Mouse (Mus musculus): Measurements from ENCODE around the gene Tasp1. TPM values are rescaled to one million over a fixed set of nuclear protein-coding genes. Genes with fewer than 3 reads are reported as not detected.

The Tasp1 gene
- 13.8 and 14.7 TPM in 2 replicates for polyA plus RNA-seq (2015; fragmentation: Nextera tagmentation; extraction: Ambion mirVana)

DNA sequence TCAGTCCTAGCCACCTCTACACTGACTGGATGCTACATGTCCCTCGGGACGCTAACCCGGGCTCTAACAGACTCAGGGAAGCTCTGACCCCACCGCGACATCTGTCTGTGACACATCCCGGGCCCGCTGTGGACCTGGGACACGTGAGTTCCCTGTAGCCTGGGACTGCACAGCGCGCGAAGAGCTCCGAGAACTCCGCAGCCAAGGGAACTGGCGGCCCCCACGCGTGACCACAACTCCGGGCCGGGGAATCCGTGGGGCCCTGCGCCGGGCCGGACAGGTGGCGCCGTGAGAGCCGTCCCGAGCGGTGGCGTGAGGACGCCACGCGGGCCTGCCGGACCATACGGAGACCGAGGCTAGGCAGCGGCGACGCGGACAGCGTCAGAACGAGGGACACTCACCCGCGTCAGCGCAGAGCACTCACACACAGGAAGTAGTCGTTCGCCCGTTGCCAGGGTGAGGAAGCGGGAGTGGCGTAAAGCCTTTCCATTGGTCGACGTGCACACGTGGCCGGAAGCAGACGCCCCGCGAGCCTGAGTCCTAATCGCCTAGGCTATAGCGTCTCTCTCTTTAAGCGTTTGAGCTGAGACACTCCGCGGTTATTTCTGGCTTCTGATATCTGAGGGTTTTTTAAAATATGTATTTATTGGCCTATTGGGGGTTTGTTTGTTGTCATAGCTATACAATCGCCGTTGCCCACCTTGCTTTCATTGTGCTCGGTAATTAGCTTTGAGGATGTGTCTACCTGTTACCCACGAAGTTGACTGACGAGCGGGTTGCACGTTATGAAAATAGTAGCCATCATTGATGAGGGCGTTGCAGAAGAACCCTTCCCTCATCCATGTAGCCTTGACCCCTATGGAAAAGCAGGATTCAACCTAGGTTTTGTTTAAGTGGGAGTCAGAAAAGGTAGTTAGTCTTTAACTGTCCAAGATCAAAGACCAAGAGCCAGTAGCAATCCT lies at the start of gene Tasp1:
TSS of gene Tasp1 (minus strand) at position 453 of the 962 bp plus-strand sequence.
- H3K9me3 ChIP-seq (ENCODE audit: control insufficient read depth, low read length), result no peaks in the 10 kb centered on the region
- no peaks in the 10 kb centered on the region for H3K27me3 ChIP-seq (ENCODE audit: control insufficient read depth, insufficient read depth, low read length)
- peak within 1 kb of the TSS; percentile 71 for H3K4me3 ChIP-seq (ENCODE audit: low read depth, low read length)
- TF ChIP-seq CTCF (IDR thresholded peaks at IDR 0.05; ENCODE audit: low read depth) (no peak; the same call in 1 of the 2 replicates), EP300 (optimal IDR thresholded peaks at IDR 0.05) (no peak)
- peaks cover 5% of the 10 kb centered on the region; the same call in 1 of the 2 replicates for H3K4me1 ChIP-seq (replicated peaks; ENCODE audit: control insufficient read depth, insufficient read depth)
- ATAC-seq (ENCODE audit: low FRiP score, low TSS enrichment), result peak; percentile 100
- H3K36me3 ChIP-seq (ENCODE audit: control insufficient read depth, insufficient read depth, low read length), result no peaks in the 10 kb centered on the region
- WGBS, result 2% methylated on average over 68 of the region's 68 CpGs
- peak within 1 kb of the TSS; percentile 81 for H3K9ac ChIP-seq (ENCODE audit: low read length)
- H3K4me2 ChIP-seq (replicated peaks; ENCODE audit: low read depth), result peak within 1 kb of the TSS; percentile 85
- DNase-seq (ENCODE audit: low spot score), result peak; percentile 96
- H3K27ac ChIP-seq (replicated peaks), result peak within 1 kb of the TSS; percentile 89

DNA sequence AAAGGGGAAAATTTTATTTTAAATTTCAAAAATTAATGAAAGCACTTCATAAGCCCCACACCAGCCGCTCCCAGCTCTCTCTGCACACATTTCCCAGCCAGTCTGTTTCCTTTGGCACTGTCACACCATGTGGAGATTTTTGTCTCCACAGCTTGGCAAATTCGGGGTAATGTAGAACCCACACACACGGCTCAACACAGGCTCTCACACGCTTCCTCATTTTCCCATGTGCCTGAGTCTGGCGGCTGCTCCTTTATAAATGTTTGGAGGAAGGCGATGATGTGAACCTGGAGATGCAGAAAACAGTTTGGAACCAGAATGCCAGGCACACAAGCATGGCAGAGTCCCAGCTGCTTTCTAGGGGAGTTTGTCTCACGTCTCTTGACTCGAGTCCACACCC lies 47.2 kb upstream of the Tasp1 start:
- TF ChIP-seq EP300 (optimal IDR thresholded peaks at IDR 0.05) (no peak), CTCF (IDR thresholded peaks at IDR 0.05; ENCODE audit: low read depth) (no peak)
- no peak for DNase-seq (ENCODE audit: low spot score)
- H3K27me3 ChIP-seq (ENCODE audit: control insufficient read depth, insufficient read depth, low read length), result no peaks in the 10 kb centered on the region
- H3K36me3 ChIP-seq (ENCODE audit: control insufficient read depth, insufficient read depth, low read length), result no peaks in the 10 kb centered on the region
- no peak overlapping the region for H3K4me3 ChIP-seq (ENCODE audit: low read depth, low read length)
- ATAC-seq (ENCODE audit: low FRiP score, low TSS enrichment), result no peak
- no peaks in the 10 kb centered on the region for H3K9me3 ChIP-seq (ENCODE audit: control insufficient read depth, low read length)
- no peak overlapping the region for H3K9ac ChIP-seq (ENCODE audit: low read length)
- no peak overlapping the region for H3K27ac ChIP-seq (replicated peaks)
- no peak overlapping the region for H3K4me2 ChIP-seq (replicated peaks; ENCODE audit: low read depth)
- WGBS, result 82% methylated on average over 8 of the region's 8 CpGs
- no peaks in the 10 kb centered on the region for H3K4me1 ChIP-seq (replicated peaks; ENCODE audit: control insufficient read depth, insufficient read depth)

- no peaks in the 10 kb centered on the region for H3K27me3 ChIP-seq (ENCODE audit: control insufficient read depth, insufficient read depth, low read length)
- ATAC-seq (ENCODE audit: low FRiP score, low TSS enrichment) (no peak), DNase-seq (ENCODE audit: low spot score) (no peak)
- H3K9ac ChIP-seq (ENCODE audit: low read length), result no peak overlapping the region
- no peak overlapping the region for H3K4me3 ChIP-seq (ENCODE audit: low read depth, low read length)
- TF ChIP-seq EP300 (optimal IDR thresholded peaks at IDR 0.05), result no peak
- TF ChIP-seq CTCF (IDR thresholded peaks at IDR 0.05; ENCODE audit: low read depth), result no peak
- no peaks in the 10 kb centered on the region for H3K4me1 ChIP-seq (replicated peaks; ENCODE audit: control insufficient read depth, insufficient read depth)
- no peaks in the 10 kb centered on the region for H3K9me3 ChIP-seq (ENCODE audit: control insufficient read depth, low read length)
- H3K27ac ChIP-seq (replicated peaks), result no peak overlapping the region
- no peaks in the 10 kb centered on the region for H3K36me3 ChIP-seq (ENCODE audit: control insufficient read depth, insufficient read depth, low read length)
- no peak overlapping the region for H3K4me2 ChIP-seq (replicated peaks; ENCODE audit: low read depth)
- WGBS, result 33% methylated on average over 1 of the region's 1 CpGs
These were observed 42.3 kb upstream of the Tasp1 start for GRCm38 (mm10) chr2:140108945-140109344.

GRCm38 (mm10) chr2:140107641-140108040 lies 41.0 kb upstream of the Tasp1 start:
- Histone ChIP-seq H3K4me3 (ENCODE audit: low read depth, low read length) (no peak overlapping the region), H3K9me3 (ENCODE audit: control insufficient read depth, low read length) (no peaks in the 10 kb centered on the region), H3K9ac (ENCODE audit: low read length) (no peak overlapping the region), H3K27me3 (ENCODE audit: control insufficient read depth, insufficient read depth, low read length) (no peaks in the 10 kb centered on the region), H3K27ac (replicated peaks) (no peak overlapping the region), H3K36me3 (ENCODE audit: control insufficient read depth, insufficient read depth, low read length) (no peaks in the 10 kb centered on the region), H3K4me1 (replicated peaks; ENCODE audit: control insufficient read depth, insufficient read depth) (no peaks in the 10 kb centered on the region), H3K4me2 (replicated peaks; ENCODE audit: low read depth) (no peak overlapping the region)
- DNase-seq (ENCODE audit: low spot score) (no peak), ATAC-seq (ENCODE audit: low FRiP score, low TSS enrichment) (no peak)
- 81% methylated on average over 4 of the region's 4 CpGs for WGBS
- TF ChIP-seq EP300 (optimal IDR thresholded peaks at IDR 0.05) (no peak), CTCF (IDR thresholded peaks at IDR 0.05; ENCODE audit: low read depth) (no peak)

- H3K27me3 ChIP-seq (ENCODE audit: control insufficient read depth, insufficient read depth, low read length), result no peaks in the 10 kb centered on the region
- H3K36me3 ChIP-seq (ENCODE audit: control insufficient read depth, insufficient read depth, low read length), result no peaks in the 10 kb centered on the region
- no peak overlapping the region for H3K4me3 ChIP-seq (ENCODE audit: low read depth, low read length)
- H3K9ac ChIP-seq (ENCODE audit: low read length), result no peak overlapping the region
- 49% methylated on average over 3 of the region's 3 CpGs for WGBS
- H3K27ac ChIP-seq (replicated peaks), result no peak overlapping the region
- no peak overlapping the region for H3K4me2 ChIP-seq (replicated peaks; ENCODE audit: low read depth)
- H3K4me1 ChIP-seq (replicated peaks; ENCODE audit: control insufficient read depth, insufficient read depth), result no peaks in the 10 kb centered on the region
- ATAC-seq (ENCODE audit: low FRiP score, low TSS enrichment) (no peak), DNase-seq (ENCODE audit: low spot score) (no peak)
- H3K9me3 ChIP-seq (ENCODE audit: control insufficient read depth, low read length), result no peaks in the 10 kb centered on the region
- no peak for TF ChIP-seq CTCF (IDR thresholded peaks at IDR 0.05; ENCODE audit: low read depth)
- no peak for TF ChIP-seq EP300 (optimal IDR thresholded peaks at IDR 0.05)
These were observed 38.3 kb upstream of the Tasp1 start for GRCm38 (mm10) chr2:140104951-140105350.
